In the genomic region with DNA sequence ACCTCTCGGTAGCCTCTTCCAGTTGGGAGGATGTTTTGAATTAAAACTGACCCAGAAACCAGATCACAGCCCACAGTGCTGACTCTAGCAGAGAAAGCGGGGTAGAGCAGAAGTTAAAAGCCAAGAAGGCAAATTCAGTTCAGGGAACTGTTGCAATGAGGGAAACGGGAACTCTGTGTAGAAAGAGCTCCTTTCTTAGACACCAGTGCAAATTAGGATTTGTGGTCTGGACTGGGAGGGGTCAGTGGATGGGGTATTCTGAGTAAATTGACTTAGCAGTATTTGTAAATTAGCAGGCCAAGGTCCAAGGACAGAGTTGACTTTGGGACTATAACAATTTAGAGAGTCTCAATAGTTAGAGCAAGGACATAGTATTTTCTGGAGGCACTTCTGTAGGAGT, we compare ENCODE assay signal across 11 mouse cellular contexts. TPM values are rescaled to one million over a fixed set of nuclear protein-coding genes. Genes with fewer than 3 reads are reported as not detected.
DNase-seq lines count a peak whose midpoint lies in the region; ATAC-seq and TF ChIP-seq lines count a peak whose summit lies in the region.
"Had no signal": no experiment of that assay in that cellular context is flagged by ENCODE, and none has a peak within 500 bp of the region (broad histone marks: within the 10 kb centered on the region; RNA-seq: fewer than 3 reads in every experiment).

No protein-coding gene starts in this region.

- no peak overlapping the region for H3K4me3 ChIP-seq in kidney, adult 2 months (ENCODE audit: insufficient read depth, low read depth, low read length)
- H3K4me3 ChIP-seq in kidney, embryonic 14.5 days (ENCODE audit: low read length), result no peak overlapping the region
- H3K4me3 ChIP-seq in heart, postnatal 0 days (ENCODE audit: low read depth, low read length), result no peak overlapping the region
- H3K4me3 ChIP-seq: megakaryocyte, embryonic 14.5 days; stomach, embryonic 15.5 days had no signal

- H3K4me2 ChIP-seq in kidney, embryonic 14.5 days (replicated peaks; ENCODE audit: low read depth, low read length), result no peak overlapping the region
- H3K4me2 ChIP-seq in heart, postnatal 0 days (ENCODE audit: low read depth, low read length), result no peak overlapping the region
- H3K4me2 ChIP-seq: stomach, embryonic 15.5 days had no signal

- no peaks in the 10 kb centered on the region for H3K27me3 ChIP-seq in kidney, adult 2 months (replicated peaks; ENCODE audit: control insufficient read depth, insufficient read depth, low read length)
- H3K27me3 ChIP-seq in kidney, embryonic 14.5 days (ENCODE audit: control insufficient read depth, insufficient read depth, low read length), result no peaks in the 10 kb centered on the region
- H3K27me3 ChIP-seq in heart, postnatal 0 days (ENCODE audit: control insufficient read depth, insufficient read depth, low read length), result no peaks in the 10 kb centered on the region
- H3K27me3 ChIP-seq: megakaryocyte, embryonic 14.5 days; stomach, embryonic 15.5 days had no signal

- no peak for ATAC-seq in kidney, embryonic 14.5 days (ENCODE audit: low FRiP score, low TSS enrichment)
- no peak for ATAC-seq in heart, postnatal 0 days (ENCODE audit: insufficient read depth, low read depth)
- ATAC-seq in cerebellum, adult (ENCODE audit: insufficient number of reproducible peaks, low FRiP score, low TSS enrichment), result no peak

- no peaks in the 10 kb centered on the region for H3K9me3 ChIP-seq in kidney, embryonic 14.5 days (ENCODE audit: control insufficient read depth, low read length)
- H3K9me3 ChIP-seq in heart, postnatal 0 days (replicated peaks; ENCODE audit: control insufficient read depth, low read length), result no peaks in the 10 kb centered on the region
- H3K9me3 ChIP-seq: megakaryocyte, embryonic 14.5 days; stomach, embryonic 15.5 days had no signal

- 32% methylated on average over 3 of the region's 3 CpGs for WGBS in kidney, adult 2 months
- 46% methylated on average over 3 of the region's 3 CpGs for WGBS in kidney, embryonic 14.5 days
- 50% methylated on average over 3 of the region's 3 CpGs for WGBS in heart, postnatal 0 days

- no peak overlapping the region for H3K27ac ChIP-seq in kidney, adult 2 months (ENCODE audit: insufficient read depth, low read depth, low read length)
- H3K27ac ChIP-seq in kidney, embryonic 14.5 days (ENCODE audit: low read depth, low read length), result no peak overlapping the region
- H3K27ac ChIP-seq in heart, postnatal 0 days (ENCODE audit: low read depth), result peak overlapping the region; percentile 71
- H3K27ac ChIP-seq: stomach, embryonic 15.5 days had no signal

- no peaks in the 10 kb centered on the region for H3K36me3 ChIP-seq in kidney, adult 2 months (ENCODE audit: control insufficient read depth, insufficient read depth, low read length)
- no peaks in the 10 kb centered on the region for H3K36me3 ChIP-seq in kidney, embryonic 14.5 days (ENCODE audit: control insufficient read depth, insufficient read depth, low read length)
- no peaks in the 10 kb centered on the region for H3K36me3 ChIP-seq in heart, postnatal 0 days (replicated peaks; ENCODE audit: control insufficient read depth, insufficient read depth, low read length)
- H3K36me3 ChIP-seq: stomach, embryonic 15.5 days had no signal

- TF ChIP-seq CTCF in kidney, adult 2 months (conservative IDR thresholded peaks at IDR 0.05; ENCODE audit: insufficient read depth, insufficient read length, low read depth, low read length), result no peak
- TF ChIP-seq CTCF in heart, postnatal 0 days (IDR thresholded peaks at IDR 0.05; ENCODE audit: low read depth), result no peak

- H3K4me1 ChIP-seq in kidney, adult 2 months (ENCODE audit: control insufficient read depth, insufficient read depth, low read length), result peaks cover 16% of the 10 kb centered on the region; the same call in 1 of the 2 replicates
- H3K4me1 ChIP-seq in kidney, embryonic 14.5 days (ENCODE audit: control insufficient read depth, insufficient read depth, low read length), result no peaks in the 10 kb centered on the region
- peaks cover 11% of the 10 kb centered on the region; the same call in 1 of the 2 replicates for H3K4me1 ChIP-seq in heart, postnatal 0 days (ENCODE audit: control insufficient read depth, insufficient read depth)

- H3K9ac ChIP-seq in kidney, embryonic 14.5 days (ENCODE audit: low read depth, low read length), result no peak overlapping the region
- H3K9ac ChIP-seq in heart, postnatal 0 days (replicated peaks; ENCODE audit: low read depth, low read length), result no peak overlapping the region
- H3K9ac ChIP-seq: stomach, embryonic 15.5 days had no signal

- no peak for TF ChIP-seq EP300 in heart, postnatal 0 days (IDR thresholded peaks at IDR 0.05; ENCODE audit: low read depth)

- peak; percentile 52 for DNase-seq in kidney, adult 2 months
- DNase-seq in adipocyte (ENCODE audit: low spot score), result peak; percentile 67
- no peak for DNase-seq in heart, postnatal 0 days (ENCODE audit: low spot score)
- peak; percentile 36 for DNase-seq in lung, postnatal 25 days (ENCODE audit: low spot score)
- no peak for DNase-seq in thymus, postnatal 0 days (ENCODE audit: low spot score)
- DNase-seq in embryo, embryonic 11 days, result no peak
- DNase-seq: adrenal gland, adult 8-10 months had no signal

- TF ChIP-seq POLR2A in kidney, adult 2 months (IDR thresholded peaks at IDR 0.05; ENCODE audit: low read depth, low read length), result no peak

RNA-seq across cellular contexts. Expression of gene Cdk20, which starts 30.1 kb away (rescaled TPM):
- 10.4 and 12.7 TPM in 2 replicates for polyA plus RNA-seq in kidney, adult 2 months (2012; rRNA removed)
- polyA plus RNA-seq in kidney, embryonic 14.5 days (2014; fragmentation: Nextera tagmentation; extraction: Ambion mirVana), result 8.3 and 10.5 TPM in 2 replicates
- total RNA-seq in heart, postnatal 0 days (2014; rRNA removed; ENCODE audit: low replicate concordance), result 1.9 and 16.2 TPM in 2 replicates
- polyA plus RNA-seq in heart, postnatal 0 days (2015; fragmentation: Nextera tagmentation; extraction: Ambion mirVana), result 3.5 and 3.6 TPM in 2 replicates
- polyA plus RNA-seq in thymus, postnatal 0 days (2015; fragmentation: Nextera tagmentation; extraction: Ambion mirVana), result 53.0 and 54.5 TPM in 2 replicates

RNA-seq across cellular contexts. Expression of gene Ctsl, which starts 31.3 kb away (rescaled TPM):
- 344 and 370 TPM in 2 replicates for polyA plus RNA-seq in kidney, adult 2 months (2012; rRNA removed)
- polyA plus RNA-seq in kidney, embryonic 14.5 days (2014; fragmentation: Nextera tagmentation; extraction: Ambion mirVana), result 283 and 323 TPM in 2 replicates
- 125 and 153 TPM in 2 replicates for total RNA-seq in heart, postnatal 0 days (2014; rRNA removed; ENCODE audit: low replicate concordance)
- polyA plus RNA-seq in heart, postnatal 0 days (2015; fragmentation: Nextera tagmentation; extraction: Ambion mirVana), result 227 and 232 TPM in 2 replicates
- polyA plus RNA-seq in thymus, postnatal 0 days (2015; fragmentation: Nextera tagmentation; extraction: Ambion mirVana), result 2,169 and 2,296 TPM in 2 replicates

Comparison
In these comparisons a context has a peak if more than half of its experiments do, and no peak if none do; other contexts are left out.
1. DNase-seq: peak in kidney, adult 2 months (single experiment), adipocyte (single experiment) and lung, postnatal 25 days (single experiment); none in heart, postnatal 0 days (single experiment), thymus, postnatal 0 days (single experiment) and embryo, embryonic 11 days (single experiment).